Mouse (Mus musculus): ENCODE data around the gene Car5b.
A peak's percentile ranks its signal among the peaks of the same experiment; 100 is the strongest.

Gene Car5b

GRCm38 (mm10) chrX:163958467-163958875 is 69.3 kb downstream of the Car5b start, which contains the start of gene Zrsr2:
Gene Zrsr2, minus strand, starts transcription at chrX:163958661.
- peak; percentile 89 to 93 for DNase-seq

- peak; percentile 57 to 86 for DNase-seq
Observed at GRCm38 (mm10) chrX:163957803-163958466, 69.9 kb downstream of the Car5b start.

- no peak for DNase-seq
Observed at GRCm38 (mm10) chrX:163957381-163957780, 70.4 kb downstream of the Car5b start.

- DNase-seq = no peak
Observed at GRCm38 (mm10) chrX:163951618-163952017, 76.2 kb downstream of the Car5b start.

- no peak for DNase-seq
Observed at GRCm38 (mm10) chrX:163944381-163944780, 83.4 kb downstream of the Car5b start.

- no peak for DNase-seq
Observed at GRCm38 (mm10) chrX:163938587-163938986, 89.2 kb downstream of the Car5b start.

- no peak for DNase-seq
Observed at GRCm38 (mm10) chrX:163934731-163935130, 93.1 kb downstream of the Car5b start.

- no peak for DNase-seq
Observed at GRCm38 (mm10) chrX:163929550-163929949, 98.2 kb downstream of the Car5b start.
